Mouse (Mus musculus) ovary, postnatal 36 days (tissue): ENCODE data around the gene Strc.
A peak's percentile ranks its signal among the peaks of the same experiment; 100 is the strongest.

ENCODE experiments used
- DNase-seq: peaks from one replicate; pipeline ENCODE4 v3.0.0; 2022; ENCODE audit warnings: low spot score, mixed read lengths

Strc gene

GRCm38 (mm10) chr2:121354820-121355592, 32.0 kb downstream of the Strc start, which contains the start of gene Ppip5k1:
TSS of gene Ppip5k1 (minus strand) at chr2:121355396.
- peak; percentile 96 for DNase-seq

- no peak for DNase-seq
Observed at GRCm38 (mm10) chr2:121354378-121354777, 32.6 kb downstream of the Strc start.

- no peak for DNase-seq
Observed at GRCm38 (mm10) chr2:121353156-121353555, 33.8 kb downstream of the Strc start.

- no peak for DNase-seq
Observed at GRCm38 (mm10) chr2:121339057-121339456, 47.9 kb downstream of the Strc start.

GRCm38 (mm10) chr2:121329492-121329891, 57.5 kb downstream of the Strc start:
- DNase-seq, result no peak

- DNase-seq, result no peak
Observed at GRCm38 (mm10) chr2:121323693-121324470, 63.1 kb downstream of the Strc start.

- DNase-seq, result no peak
Observed at GRCm38 (mm10) chr2:121323041-121323440, 63.9 kb downstream of the Strc start.

GRCm38 (mm10) chr2:121316278-121316677, 70.7 kb downstream of the Strc start:
- DNase-seq, result no peak
